Mouse (Mus musculus) frontal cortex, adult 2 months (tissue): ENCODE measurements at regions not wholly inside any gene's neighbourhood (a gene's known extent, or its start where the extent isn't known, plus 50 kb on each side); places are given as distances from the start of the nearest gene placed in this dataset.
"Not testable (repeated sequence)": the region's sequence is repeated elsewhere in the genome, so short reads cannot be mapped to it uniquely, and the experiment has no call there.

Experiments
- DNase-seq, 2 experiments: peaks; one replicate each; pipeline ENCODE4 v3.0.0; 2022; ENCODE audit warnings: low spot score in 1 of 2; ENCODE audit errors: extremely low spot score in 1 of 2

- peak in 1 of 2 experiments; percentile 14 for DNase-seq
These were observed 80.2 kb upstream of the Defb33 start for GRCm38 (mm10) chr8:20812164-20812872.

DNA sequence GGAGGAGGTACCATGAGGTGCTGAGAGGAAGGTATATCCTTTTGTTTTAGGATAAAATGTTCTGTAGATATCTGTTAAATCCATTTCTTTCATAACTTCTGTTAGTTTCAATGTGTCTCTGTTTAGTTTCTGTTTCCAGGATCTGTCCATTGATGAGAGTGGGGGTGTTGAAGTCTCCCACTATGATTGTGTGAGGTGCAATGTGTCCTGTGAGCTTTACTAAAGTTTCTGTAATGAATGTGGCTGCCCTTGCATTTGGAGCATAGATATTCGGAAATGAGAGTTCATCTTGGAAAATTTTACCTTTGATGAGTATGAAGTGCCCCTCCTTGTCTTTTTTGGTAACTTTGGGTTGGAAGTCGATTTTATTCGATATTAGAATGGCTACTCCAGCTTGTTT lies 79.0 kb upstream of the Defb33 start:
- not testable (repeated sequence) for DNase-seq

DNA sequence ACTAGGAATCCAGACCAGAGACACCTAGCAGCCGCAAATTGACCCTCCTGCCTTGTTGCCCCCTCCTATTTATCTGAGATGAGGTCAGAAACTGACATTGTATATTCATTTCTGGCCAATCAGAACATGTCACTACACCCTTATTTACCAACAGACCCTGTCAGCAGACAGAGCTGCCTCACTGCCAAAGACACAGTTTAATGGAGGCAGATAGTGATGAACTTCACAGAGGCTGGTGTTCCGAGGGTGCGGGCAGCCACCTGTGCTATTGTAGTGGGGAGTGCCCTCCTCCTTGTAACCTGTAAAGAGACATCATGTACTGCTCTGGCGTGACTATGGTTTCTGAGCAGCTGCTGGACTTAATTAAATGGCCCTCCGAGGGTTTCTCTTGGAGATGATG lies 70.0 kb upstream of the Defb33 start:
- DNase-seq: peak in 1 of 2 experiments; percentile 5

DNA sequence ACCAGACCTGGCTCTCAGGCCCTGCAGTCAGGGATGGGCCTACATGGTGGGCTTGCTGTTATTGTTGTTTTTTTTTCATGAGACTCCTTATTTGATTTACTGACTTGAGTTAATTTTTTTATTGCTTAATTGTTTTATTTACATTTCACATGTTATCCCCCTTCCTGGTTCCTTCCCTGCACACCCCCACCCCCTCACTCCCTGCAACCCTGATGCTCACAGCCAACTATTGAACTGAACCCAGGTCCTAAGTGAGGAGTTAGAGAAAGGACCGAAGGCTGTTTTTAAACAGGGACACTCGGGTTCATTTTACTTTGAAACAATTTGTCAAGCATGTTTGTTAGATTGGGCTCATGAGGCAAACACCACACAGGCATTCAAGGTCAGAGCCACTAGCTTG lies 69.2 kb upstream of the Defb33 start:
- DNase-seq: not testable (repeated sequence)

- DNase-seq: not testable (repeated sequence)
These were observed 53.0 kb upstream of the Defb33 start for GRCm38 (mm10) chr8:20839481-20839880.
